Mouse (Mus musculus): ENCODE results near the gene Gm16434. TPM values are rescaled to one million over a fixed set of nuclear protein-coding genes. Genes with fewer than 3 reads are reported as not detected.
A peak's percentile ranks its signal among the peaks of the same experiment; 100 is the strongest.
"Not testable (repeated sequence)": the region's sequence is repeated elsewhere in the genome, so short reads cannot be mapped to it uniquely, and the experiment has no call there.

The Gm16434 gene
- polyA plus RNA-seq (2012; rRNA removed), result not detected in 2 replicates

DNA sequence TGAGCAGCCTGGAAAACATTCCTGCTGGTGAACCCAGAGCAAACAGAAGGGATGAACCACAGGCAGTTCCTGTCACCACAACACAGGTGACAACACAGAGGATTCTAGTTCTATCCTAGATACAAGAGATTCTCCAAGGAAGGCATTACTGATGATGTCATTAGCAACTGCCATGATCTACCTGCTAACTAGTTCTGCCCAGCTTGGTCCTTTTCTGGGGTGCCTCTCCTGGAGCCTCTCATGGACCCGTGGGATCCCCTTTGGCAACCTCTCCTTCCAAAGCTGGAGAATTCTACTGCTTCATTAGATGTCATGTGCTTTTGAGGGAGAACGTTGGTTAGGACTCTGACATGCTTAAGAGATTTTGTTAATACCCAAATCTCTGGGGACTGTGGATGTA is at the start of gene Gm16434:
Gene Gm16434, minus strand, starts transcription at position 101 of the 400 bp plus-strand sequence.
- not testable (repeated sequence) for H3K27ac ChIP-seq (ENCODE audit: insufficient read depth, low read length); DNase-seq (ENCODE audit: low read depth in 1 of 2, low spot score in 2 of 2)
- WGBS, result no CpG with 5 or more reads among the region's 2 CpGs

DNA sequence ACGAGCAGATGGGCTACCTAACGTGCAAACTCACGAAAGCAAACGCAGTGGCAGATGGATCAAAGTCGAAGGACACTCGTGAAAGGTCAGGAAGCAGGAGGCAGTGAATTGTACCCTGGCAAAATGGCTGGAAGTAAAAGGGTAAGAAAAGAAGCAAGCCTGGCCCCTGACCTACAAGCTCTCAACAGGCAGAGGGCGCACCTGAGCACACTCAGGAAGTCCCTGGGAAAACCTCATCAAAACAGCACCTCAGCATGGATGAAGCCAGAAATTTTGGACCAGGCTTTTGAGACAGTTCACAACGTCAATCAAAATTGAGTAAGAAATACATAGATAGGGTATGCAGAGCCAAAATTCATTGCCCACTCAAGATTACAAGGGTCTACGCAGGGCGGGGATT is 49.2 kb upstream of the Gm16434 start:
- DNase-seq (ENCODE audit: low read depth in 1 of 2, low spot score in 2 of 2); H3K27me3 ChIP-seq (ENCODE audit: control insufficient read depth, insufficient read depth, low read length); H3K36me3 ChIP-seq (ENCODE audit: control insufficient read depth, insufficient read depth, low read length); H3K27ac ChIP-seq (ENCODE audit: insufficient read depth, low read length); H3K4me3 ChIP-seq (ENCODE audit: extremely low read depth, insufficient read depth, insufficient read length); H3K4me1 ChIP-seq (ENCODE audit: control insufficient read depth, insufficient read depth, insufficient read length): not testable (repeated sequence)
- 12% methylated on average over 8 of the region's 10 CpGs for WGBS

More for the DNA sequence above, at the start of gene Gm16434:
- H3K4me1 ChIP-seq (ENCODE audit: control insufficient read depth, insufficient read depth, insufficient read length); H3K27me3 ChIP-seq (ENCODE audit: control insufficient read depth, insufficient read depth, low read length); H3K36me3 ChIP-seq (ENCODE audit: control insufficient read depth, insufficient read depth, low read length); H3K4me3 ChIP-seq (ENCODE audit: extremely low read depth, insufficient read depth, insufficient read length): not testable (repeated sequence)

- not testable (repeated sequence) for H3K27me3 ChIP-seq (ENCODE audit: control insufficient read depth, insufficient read depth, low read length); H3K4me3 ChIP-seq (ENCODE audit: extremely low read depth, insufficient read depth, insufficient read length); H3K4me1 ChIP-seq (ENCODE audit: control insufficient read depth, insufficient read depth, insufficient read length); H3K27ac ChIP-seq (ENCODE audit: insufficient read depth, low read length); H3K36me3 ChIP-seq (ENCODE audit: control insufficient read depth, insufficient read depth, low read length)
- WGBS, result 80% methylated on average over 2 of the region's 3 CpGs
- DNase-seq (ENCODE audit: low read depth in 1 of 2, low spot score in 2 of 2), result peak in 1 of 2 experiments; percentile 2
These were observed 5.7 kb upstream of the Gm16434 start for GRCm38 (mm10) chr14:7200070-7200469.

GRCm38 (mm10) chr14:7174483-7174971 is 19.8 kb downstream of the Gm16434 start, which contains the start of gene Gm3512:
Gene Gm3512, minus strand, starts transcription at chr14:7174533.
- DNase-seq (ENCODE audit: low read depth in 1 of 2, low spot score in 2 of 2); H3K36me3 ChIP-seq (ENCODE audit: control insufficient read depth, insufficient read depth, low read length); H3K4me1 ChIP-seq (ENCODE audit: control insufficient read depth, insufficient read depth, insufficient read length); H3K27me3 ChIP-seq (ENCODE audit: control insufficient read depth, insufficient read depth, low read length); H3K27ac ChIP-seq (ENCODE audit: insufficient read depth, low read length); H3K4me3 ChIP-seq (ENCODE audit: extremely low read depth, insufficient read depth, insufficient read length): not testable (repeated sequence)
- WGBS, result no CpG with 5 or more reads among the region's 37 CpGs

Other genes with a start within 250 kb of the Gm16434 start
- gene Gm6356, start 220.7 kb downstream of the Gm16434 start, polyA plus RNA-seq (2012; rRNA removed), result not detected in 2 replicates
- gene Gm10406, start 167.1 kb downstream of the Gm16434 start, polyA plus RNA-seq (2012; rRNA removed), result 0.15 TPM in 1 of 2 replicates, not detected in the other
- not detected in 2 replicates for gene Gm3685, start 149.6 kb downstream of the Gm16434 start, polyA plus RNA-seq (2012; rRNA removed)
- gene Gm3696, start 93.9 kb downstream of the Gm16434 start, polyA plus RNA-seq (2012; rRNA removed), result 0.05 and 0.08 TPM in 2 replicates
- not detected in 2 replicates for gene Gm6676, start 69.1 kb downstream of the Gm16434 start, polyA plus RNA-seq (2012; rRNA removed)
- gene Gm3512, start 20.0 kb downstream of the Gm16434 start, polyA plus RNA-seq (2012; rRNA removed), result 0.08 TPM in 1 of 2 replicates, not detected in the other
- gene Gm3727, start 70.2 kb upstream of the Gm16434 start, polyA plus RNA-seq (2012; rRNA removed), result not detected in 2 replicates
- gene Gm3739, start 120.5 kb upstream of the Gm16434 start, polyA plus RNA-seq (2012; rRNA removed), result 0.09 TPM in 1 of 2 replicates, not detected in the other
- gene Gm5797, start 137.9 kb upstream of the Gm16434 start, polyA plus RNA-seq (2012; rRNA removed), result not detected in 2 replicates
- not detected in 2 replicates for gene Gm8374, start 170.6 kb upstream of the Gm16434 start, polyA plus RNA-seq (2012; rRNA removed)

Data from spleen, adult 2 months (tissue).